Mouse (Mus musculus) neural tube, embryonic 13.5 days (tissue): ENCODE measurements around the gene Ephx1. TPM values are rescaled to one million over a fixed set of nuclear protein-coding genes. Genes with fewer than 3 reads are reported as not detected.

Experiments used
- ATAC-seq: fragments of 200-750 bp; cut with Nextera tagmentation; 2 replicates; pipeline ENCODE4 v1.8.0; 2017; ENCODE audit warnings: low read depth, mild to moderate bottlenecking, moderate TSS enrichment, moderate library complexity
- H3K27ac ChIP-seq: fragments of 300-500 bp; sonication (generic); replicated peaks from 2 replicates; pipeline ENCODE4 v1.5.1; 2015; ENCODE audit warnings: moderate library complexity, mild to moderate bottlenecking, inconsistent platforms
- H3K27me3 ChIP-seq: fragments of 300-500 bp; sonication (generic); 2 replicates; pipeline ENCODE4 v1.6.1; 2015; ENCODE audit warnings: mild to moderate bottlenecking, inconsistent platforms
- H3K36me3 ChIP-seq: fragments of 300-500 bp; sonication (generic); 2 replicates; pipeline ENCODE4 v1.6.1; 2015; ENCODE audit warnings: mild to moderate bottlenecking, inconsistent platforms
- H3K4me1 ChIP-seq: fragments of 300-500 bp; sonication (generic); replicated peaks from 2 replicates; pipeline ENCODE4 v1.6.1; 2015; ENCODE audit warnings: inconsistent platforms
- H3K4me2 ChIP-seq: fragments of 300-500 bp; sonication (generic); 2 replicates; pipeline ENCODE4 v1.6.1; 2015; ENCODE audit warnings: inconsistent platforms, mild to moderate bottlenecking, moderate library complexity
- H3K4me3 ChIP-seq: fragments of 300-500 bp; sonication (generic); 2 replicates; pipeline ENCODE4 v1.5.1; 2015; ENCODE audit warnings: mild to moderate bottlenecking, inconsistent platforms
- H3K9ac ChIP-seq: fragments of 300-500 bp; sonication (generic); 2 replicates; pipeline ENCODE4 v1.6.1; 2015; ENCODE audit warnings: moderate library complexity, mild to moderate bottlenecking, inconsistent platforms
- H3K9me3 ChIP-seq: fragments of 300-500 bp; sonication (generic); 2 replicates; pipeline ENCODE4 v1.6.1; 2016; ENCODE audit warnings: inconsistent platforms
- WGBS: fragments of 180-500 bp; shearing (Covaris S2); methylation state at CpG from one replicate; pipeline ENCODE4 v1.1.7; 2015; 5-methylcytosine and 5-hydroxymethylcytosine counted together
- polyA plus RNA-seq: library from polyadenylated mRNA; unstranded; fragments of >200 nt; fragmentation: Nextera tagmentation; extraction: Ambion mirVana; gene quantifications from 2 replicates; pipeline ENCODE4 v1.2.1, GENCODE M21; 2015

The Ephx1 gene
- polyA plus RNA-seq, 1 experiment from 2014 or later: 6.0 TPM

- Histone ChIP-seq H3K27me3 (no peaks in the 10 kb centered on the region), H3K9ac (no peak overlapping the region), H3K27ac (no peak overlapping the region), H3K4me1 (no peaks in the 10 kb centered on the region), H3K36me3 (no peaks in the 10 kb centered on the region), H3K4me2 (no peak overlapping the region), H3K4me3 (no peak overlapping the region), H3K9me3 (no peaks in the 10 kb centered on the region)
- 90% methylated on average over 3 of the region's 3 CpGs for WGBS
- ATAC-seq: no peak
Observed at GRCm38 (mm10) chr1:180957989-180958388, 62.7 kb downstream of the Ephx1 start.

- H3K9ac ChIP-seq: no peak overlapping the region
- H3K27me3 ChIP-seq: no peaks in the 10 kb centered on the region
- no peak for ATAC-seq
- no peaks in the 10 kb centered on the region for H3K9me3 ChIP-seq
- no peak overlapping the region for H3K4me2 ChIP-seq
- H3K36me3 ChIP-seq: no peaks in the 10 kb centered on the region
- no peak overlapping the region for H3K27ac ChIP-seq
- WGBS: 76% methylated on average over 8 of the region's 8 CpGs
- H3K4me1 ChIP-seq: no peaks in the 10 kb centered on the region
- no peak overlapping the region for H3K4me3 ChIP-seq
Observed at GRCm38 (mm10) chr1:180956973-180957381, 63.7 kb downstream of the Ephx1 start.

- H3K4me1 ChIP-seq: no peaks in the 10 kb centered on the region
- H3K27ac ChIP-seq: no peak overlapping the region
- no peak overlapping the region for H3K4me2 ChIP-seq
- 94% methylated on average over 8 of the region's 8 CpGs for WGBS
- no peaks in the 10 kb centered on the region for H3K36me3 ChIP-seq
- H3K9ac ChIP-seq: no peak overlapping the region
- no peaks in the 10 kb centered on the region for H3K27me3 ChIP-seq
- H3K9me3 ChIP-seq: no peaks in the 10 kb centered on the region
- no peak overlapping the region for H3K4me3 ChIP-seq
- no peak for ATAC-seq
Observed at GRCm38 (mm10) chr1:180956401-180956800, 64.3 kb downstream of the Ephx1 start.

- H3K9ac ChIP-seq: no peak overlapping the region
- WGBS: 94% methylated on average over 5 of the region's 5 CpGs
Observed at GRCm38 (mm10) chr1:180952808-180953207, 67.9 kb downstream of the Ephx1 start.

GRCm38 (mm10) chr1:180952085-180952746 is 68.5 kb downstream of the Ephx1 start:
- no peak overlapping the region for H3K9ac ChIP-seq
- H3K4me1 ChIP-seq: no peaks in the 10 kb centered on the region
- ATAC-seq: no peak
- 77% methylated on average over 6 of the region's 6 CpGs for WGBS
- no peak overlapping the region for H3K4me2 ChIP-seq
- no peak overlapping the region for H3K27ac ChIP-seq
- H3K36me3 ChIP-seq: no peaks in the 10 kb centered on the region
- no peaks in the 10 kb centered on the region for H3K9me3 ChIP-seq
- no peaks in the 10 kb centered on the region for H3K27me3 ChIP-seq
- H3K4me3 ChIP-seq: no peak overlapping the region

More at GRCm38 (mm10) chr1:180952808-180953207, 67.9 kb downstream of the Ephx1 start:
- no peaks in the 10 kb centered on the region for H3K36me3 ChIP-seq
- H3K27ac ChIP-seq: no peak overlapping the region
- H3K9me3 ChIP-seq: no peaks in the 10 kb centered on the region
- ATAC-seq: no peak
- H3K27me3 ChIP-seq: no peaks in the 10 kb centered on the region
- no peak overlapping the region for H3K4me2 ChIP-seq
- no peaks in the 10 kb centered on the region for H3K4me1 ChIP-seq
- no peak overlapping the region for H3K4me3 ChIP-seq

GRCm38 (mm10) chr1:180946448-180946847 is 74.3 kb downstream of the Ephx1 start:
- ATAC-seq: no peak
- no peak overlapping the region for H3K27ac ChIP-seq
- no peaks in the 10 kb centered on the region for H3K9me3 ChIP-seq
- no peak overlapping the region for H3K4me3 ChIP-seq
- peaks cover 33% of the 10 kb centered on the region for H3K4me1 ChIP-seq
- no peak overlapping the region for H3K9ac ChIP-seq
- H3K4me2 ChIP-seq: no peak overlapping the region
- 84% methylated on average over 6 of the region's 6 CpGs for WGBS
- H3K36me3 ChIP-seq: no peaks in the 10 kb centered on the region
- H3K27me3 ChIP-seq: peaks cover 39% of the 10 kb centered on the region

- no peak for ATAC-seq
- Histone ChIP-seq H3K4me1 (peaks cover 33% of the 10 kb centered on the region), H3K27me3 (peaks cover 51% of the 10 kb centered on the region), H3K36me3 (no peaks in the 10 kb centered on the region), H3K27ac (0 out of 2 replicates have a peak overlapping the region, but pooled peaks have one; percentile 0), H3K9ac (0 out of 2 replicates have a peak overlapping the region, but pooled peaks have one; percentile 5), H3K4me2 (peak overlapping the region; percentile 18), H3K9me3 (no peaks in the 10 kb centered on the region), H3K4me3 (no peak overlapping the region)
- WGBS: 31% methylated on average over 20 of the region's 20 CpGs
Observed at GRCm38 (mm10) chr1:180945001-180945980, 75.4 kb downstream of the Ephx1 start.

- WGBS: 72% methylated on average over 4 of the region's 4 CpGs
- Histone ChIP-seq H3K27me3 (peaks cover 56% of the 10 kb centered on the region), H3K4me1 (peaks cover 33% of the 10 kb centered on the region), H3K27ac (no peak overlapping the region), H3K36me3 (no peaks in the 10 kb centered on the region), H3K4me2 (no peak overlapping the region), H3K4me3 (no peak overlapping the region), H3K9me3 (no peaks in the 10 kb centered on the region), H3K9ac (no peak overlapping the region)
- no peak for ATAC-seq
Observed at GRCm38 (mm10) chr1:180944553-180944952, 76.2 kb downstream of the Ephx1 start.

- WGBS: 86% methylated on average over 1 of the region's 1 CpGs
- H3K9me3 ChIP-seq: no peaks in the 10 kb centered on the region
- H3K9ac ChIP-seq: no peak overlapping the region
- H3K27me3 ChIP-seq: peaks cover 56% of the 10 kb centered on the region
- no peaks in the 10 kb centered on the region for H3K36me3 ChIP-seq
- no peak overlapping the region for H3K27ac ChIP-seq
- no peak for ATAC-seq
- peaks cover 33% of the 10 kb centered on the region for H3K4me1 ChIP-seq
- H3K4me3 ChIP-seq: no peak overlapping the region
- H3K4me2 ChIP-seq: no peak overlapping the region
Observed at GRCm38 (mm10) chr1:180943896-180944295, 76.8 kb downstream of the Ephx1 start.

- Histone ChIP-seq H3K36me3 (no peaks in the 10 kb centered on the region), H3K4me1 (peaks cover 33% of the 10 kb centered on the region), H3K27me3 (peaks cover 63% of the 10 kb centered on the region), H3K4me3 (peak overlapping the region; percentile 65), H3K9me3 (no peaks in the 10 kb centered on the region), H3K4me2 (peak overlapping the region; percentile 97), H3K27ac (no peak overlapping the region), H3K9ac (peak overlapping the region; percentile 69)
- 38% methylated on average over 11 of the region's 11 CpGs for WGBS
- ATAC-seq: no peak
Observed at GRCm38 (mm10) chr1:180943032-180943644, 77.6 kb downstream of the Ephx1 start.

- Histone ChIP-seq H3K27me3 (peaks cover 70% of the 10 kb centered on the region), H3K36me3 (no peaks in the 10 kb centered on the region), H3K4me2 (peak within 1 kb of the TSS; percentile 97), H3K4me3 (peak within 1 kb of the TSS; percentile 65), H3K4me1 (peaks cover 33% of the 10 kb centered on the region), H3K27ac (no peak within 1 kb of the TSS), H3K9me3 (no peaks in the 10 kb centered on the region), H3K9ac (peak within 1 kb of the TSS; percentile 69)
- peak; percentile 52 for ATAC-seq
- under 1% methylated on average over 73 of the region's 73 CpGs for WGBS
Observed at GRCm38 (mm10) chr1:180942166-180943031, 78.3 kb downstream of the Ephx1 start, which contains the start of gene Tmem63a. Gene Tmem63a (plus strand): TSS chr1:180942344.
